ENCODE assay signal across 19 mouse cellular contexts in the genomic region with DNA sequence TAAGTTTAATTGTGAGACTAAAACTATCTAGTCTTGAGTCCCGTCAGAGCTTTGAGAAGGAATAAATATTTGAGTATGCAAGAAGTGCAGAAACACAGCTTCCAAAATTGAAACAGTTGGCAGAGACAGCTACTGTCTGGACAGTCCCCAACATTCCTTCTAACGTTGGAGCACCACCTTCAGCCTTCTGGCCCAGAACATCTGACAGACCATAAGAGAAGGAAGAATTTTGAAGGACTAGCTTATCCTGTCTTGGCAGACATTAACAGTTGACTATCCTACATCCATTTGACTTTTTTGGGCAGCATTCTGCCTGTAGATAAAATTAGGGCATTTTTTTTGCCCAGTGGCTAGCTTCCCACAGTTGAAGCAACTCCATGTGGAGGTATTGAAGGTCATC. TPM values are rescaled to one million over a fixed set of nuclear protein-coding genes. Genes with fewer than 3 reads are reported as not detected.
DNase-seq lines count a peak whose midpoint lies in the region; ATAC-seq lines count a peak whose summit lies in the region.
"Had no signal": no experiment of that assay in that cellular context is flagged by ENCODE, and none has a peak within 500 bp of the region (broad histone marks: within the 10 kb centered on the region; RNA-seq: fewer than 3 reads in every experiment).

No protein-coding gene starts in this region.

- H3K9ac ChIP-seq in heart, embryonic 12.5 days = no peak overlapping the region
- H3K9ac ChIP-seq: embryonic facial prominence, embryonic 13.5 days; forebrain, embryonic 13.5 days; forebrain, postnatal 0 days; hindbrain, embryonic 12.5 days; intestine, embryonic 15.5 days had no signal

- DNase-seq in adipocyte (ENCODE audit: low spot score) = peak; percentile 24
- DNase-seq in cerebellum, adult 11 months = peak; percentile 38
- DNase-seq in cerebellum, adult 8-10 months = peak; percentile 39
- DNase-seq in cerebellum, postnatal 14 days = peak; percentile 36 to 55
- DNase-seq in urinary bladder, adult 2 months (ENCODE audit: low spot score) = no peak
- DNase-seq: adrenal gland, adult 2 months; adrenal gland, postnatal 25 days; forebrain, postnatal 0 days; gastrocnemius, postnatal 36 days; heart, postnatal 4 days; kidney, adult 18-20 months had no signal

- H3K4me1 ChIP-seq in heart, embryonic 12.5 days (replicated peaks) = peaks cover 14% of the 10 kb centered on the region; the same call in 1 of the 2 replicates
- H3K4me1 ChIP-seq: intestine, embryonic 15.5 days had no signal

- no peaks in the 10 kb centered on the region for H3K27me3 ChIP-seq in heart, embryonic 12.5 days (replicated peaks)
- H3K27me3 ChIP-seq: CH12.LX; embryonic facial prominence, embryonic 13.5 days; forebrain, embryonic 13.5 days; hindbrain, embryonic 12.5 days; intestine, embryonic 15.5 days; Patski had no signal

- no peaks in the 10 kb centered on the region for H3K9me3 ChIP-seq in heart, embryonic 12.5 days (replicated peaks)
- H3K9me3 ChIP-seq: embryonic facial prominence, embryonic 13.5 days; forebrain, embryonic 13.5 days; hindbrain, embryonic 12.5 days; intestine, embryonic 15.5 days had no signal

- H3K4me3 ChIP-seq in heart, embryonic 12.5 days = no peak overlapping the region
- H3K4me3 ChIP-seq: embryonic facial prominence, embryonic 13.5 days; forebrain, embryonic 13.5 days; hindbrain, embryonic 12.5 days; intestine, embryonic 15.5 days had no signal

- no peaks in the 10 kb centered on the region for H3K36me3 ChIP-seq in heart, embryonic 12.5 days
- H3K36me3 ChIP-seq: hindbrain, embryonic 12.5 days; intestine, embryonic 15.5 days had no signal

- no peak overlapping the region for H3K4me2 ChIP-seq in heart, embryonic 12.5 days
- H3K4me2 ChIP-seq: embryonic facial prominence, embryonic 13.5 days; forebrain, embryonic 13.5 days; hindbrain, embryonic 12.5 days; intestine, embryonic 15.5 days had no signal

- H3K27ac ChIP-seq in heart, embryonic 12.5 days (ENCODE audit: poor library complexity, severe bottlenecking) = no peak overlapping the region
- H3K27ac ChIP-seq: embryonic facial prominence, embryonic 13.5 days; forebrain, embryonic 13.5 days; hindbrain, embryonic 12.5 days; intestine, embryonic 15.5 days had no signal

- no peak for ATAC-seq in heart, embryonic 12.5 days (ENCODE audit: insufficient number of reproducible peaks, low FRiP score)
- ATAC-seq: activated CD4-positive, CD25-positive, alpha-beta regulatory T cell, adult 4 months; forebrain, embryonic 13.5 days; forebrain, postnatal 0 days; intestine, embryonic 15.5 days; Patski had no signal

- 75% methylated on average over 2 of the region's 2 CpGs for WGBS in heart, embryonic 12.5 days

RNA-seq across cellular contexts. Expression of gene Wasf1, which starts 32.0 kb away (rescaled TPM):
- 17.1 and 19.6 TPM in 2 replicates for polyA plus RNA-seq in heart, embryonic 12.5 days (2016; fragmentation: Nextera tagmentation; extraction: Ambion mirVana)
- polyA plus RNA-seq in urinary bladder, adult 2 months (2012; rRNA removed) = 1.1 and 1.2 TPM in 2 replicates

RNA-seq across cellular contexts. Expression of gene Cdc40, which starts 32.1 kb away (rescaled TPM):
- 25.7 and 26.9 TPM in 2 replicates for polyA plus RNA-seq in heart, embryonic 12.5 days (2016; fragmentation: Nextera tagmentation; extraction: Ambion mirVana)
- 15.3 and 15.6 TPM in 2 replicates for polyA plus RNA-seq in urinary bladder, adult 2 months (2012; rRNA removed)
